8 mouse cellular contexts compared by ENCODE assay signal in the genomic region with DNA sequence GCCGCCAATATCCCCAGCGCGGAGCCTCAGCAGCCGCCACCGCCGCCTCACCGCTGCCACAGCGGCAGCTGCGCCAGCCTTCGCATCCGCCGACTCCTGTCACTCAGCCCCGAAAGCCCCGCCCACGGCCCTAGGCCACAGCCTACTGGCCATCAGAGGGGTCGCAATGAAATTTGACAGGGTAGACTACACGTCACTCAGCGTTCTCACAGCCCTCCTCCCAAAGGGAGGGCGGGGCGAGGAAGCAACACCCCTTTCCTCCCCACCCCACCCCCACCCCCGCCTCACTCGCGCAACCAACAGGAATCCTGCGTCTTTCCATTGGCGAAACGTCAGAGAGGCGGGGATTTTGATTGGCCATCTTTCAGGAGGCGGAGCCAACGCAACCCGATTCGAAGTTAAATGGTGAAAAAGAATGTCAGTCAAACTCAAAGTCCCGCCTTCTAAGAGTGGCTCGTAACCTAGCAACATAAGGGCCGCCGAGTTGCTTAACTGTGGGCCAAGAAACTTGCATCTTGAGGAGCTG. TPM values are rescaled to one million over a fixed set of nuclear protein-coding genes. Genes with fewer than 3 reads are reported as not detected.
DNase-seq lines count a peak whose midpoint lies in the region; ATAC-seq and TF ChIP-seq lines count a peak whose summit lies in the region.

A gene (minus strand): TSS at position 105 of the 526 bp plus-strand sequence.
A gene (plus strand): TSS at position 448 of the 526 bp plus-strand sequence.

- peak within 1 kb of the TSS; percentile 76 for H3K4me3 ChIP-seq in brown adipose tissue, adult 24 weeks (ENCODE audit: insufficient read depth, low read depth, low read length)
- peak within 1 kb of the TSS; percentile 91 for H3K4me3 ChIP-seq in heart, embryonic 15.5 days
- peak within 1 kb of the TSS; percentile 84 to 90 for H3K4me3 ChIP-seq in liver, embryonic 14.5 days (ENCODE audit: insufficient read depth in 1 of 2, low read depth in 2 of 2, low read length in 2 of 2)
- peak within 1 kb of the TSS; percentile 70 for H3K4me3 ChIP-seq in neural tube, embryonic 11.5 days (ENCODE audit: low read depth, low read length)
- H3K4me3 ChIP-seq in stomach, postnatal 0 days (ENCODE audit: low read depth, low read length), result peak within 1 kb of the TSS; percentile 87

- peak within 1 kb of the TSS; percentile 46 for H3K27ac ChIP-seq in brown adipose tissue, adult 24 weeks (replicated peaks; ENCODE audit: low read depth, low read length)
- peak within 1 kb of the TSS; percentile 81 for H3K27ac ChIP-seq in heart, embryonic 15.5 days
- peak within 1 kb of the TSS; percentile 97 for H3K27ac ChIP-seq in liver, embryonic 14.5 days
- peak within 1 kb of the TSS; percentile 58; the same call in 1 of the 2 replicates for H3K27ac ChIP-seq in neural tube, embryonic 11.5 days (ENCODE audit: low read depth, low read length)
- peak within 1 kb of the TSS; percentile 80 for H3K27ac ChIP-seq in stomach, postnatal 0 days (replicated peaks)

- peak within 1 kb of the TSS; percentile 86 for H3K9ac ChIP-seq in heart, embryonic 15.5 days
- peak within 1 kb of the TSS; percentile 96 for H3K9ac ChIP-seq in liver, embryonic 14.5 days (replicated peaks)
- H3K9ac ChIP-seq in neural tube, embryonic 11.5 days (ENCODE audit: low read length), result peak within 1 kb of the TSS; percentile 81
- H3K9ac ChIP-seq in stomach, postnatal 0 days (ENCODE audit: low read length), result peak within 1 kb of the TSS; percentile 85

- DNase-seq in CD4-positive, CD25-positive, alpha-beta regulatory T cell, adult 2 months (ENCODE audit: low read depth, low spot score), result peak; percentile 100
- peak; percentile 99 for DNase-seq in fibroblast of lung, adult 2 months (ENCODE audit: low read depth)
- peak; percentile 100 for DNase-seq in kidney, postnatal 25 days
- DNase-seq in liver, embryonic 14.5 days (ENCODE audit: low read depth in 3 of 3, low spot score in 3 of 3), result peak; percentile 98 to 99 (median 99)
- DNase-seq in neural tube, embryonic 11.5 days (ENCODE audit: low spot score), result peak; percentile 99
- peak; percentile 99 for DNase-seq in stomach, postnatal 0 days (ENCODE audit: low spot score)

- H3K4me2 ChIP-seq in heart, embryonic 15.5 days, result peak within 1 kb of the TSS; percentile 97
- peak within 1 kb of the TSS; percentile 95 for H3K4me2 ChIP-seq in liver, embryonic 14.5 days (ENCODE audit: low read depth)
- H3K4me2 ChIP-seq in neural tube, embryonic 11.5 days (ENCODE audit: low read depth), result peak within 1 kb of the TSS; percentile 82
- H3K4me2 ChIP-seq in stomach, postnatal 0 days (replicated peaks; ENCODE audit: low read depth), result peak within 1 kb of the TSS; percentile 94

- peaks cover 5% of the 10 kb centered on the region; the same call in 1 of the 2 replicates for H3K36me3 ChIP-seq in heart, embryonic 15.5 days
- peaks cover 16% of the 10 kb centered on the region for H3K36me3 ChIP-seq in liver, embryonic 14.5 days (replicated peaks; ENCODE audit: control insufficient read depth, insufficient read depth, low read depth)
- no peaks in the 10 kb centered on the region for H3K36me3 ChIP-seq in neural tube, embryonic 11.5 days (ENCODE audit: control insufficient read depth, insufficient read depth, low read length)
- peaks cover 12% of the 10 kb centered on the region; the same call in 1 of the 2 replicates for H3K36me3 ChIP-seq in stomach, postnatal 0 days (ENCODE audit: control insufficient read depth, insufficient read depth, low read length)

- H3K27me3 ChIP-seq in heart, embryonic 15.5 days, result no peaks in the 10 kb centered on the region
- H3K27me3 ChIP-seq in liver, embryonic 14.5 days (ENCODE audit: control insufficient read depth, insufficient read depth, low read length), result no peaks in the 10 kb centered on the region
- no peaks in the 10 kb centered on the region for H3K27me3 ChIP-seq in neural tube, embryonic 11.5 days (ENCODE audit: control insufficient read depth, insufficient read depth, low read length)
- H3K27me3 ChIP-seq in stomach, postnatal 0 days (ENCODE audit: control insufficient read depth, insufficient read depth, low read length), result no peaks in the 10 kb centered on the region

- ATAC-seq in heart, embryonic 15.5 days (replicated peaks; ENCODE audit: insufficient number of reproducible peaks, insufficient read depth, low FRiP score, low read depth), result peak; percentile 98
- peak; percentile 91 for ATAC-seq in liver, embryonic 14.5 days (ENCODE audit: insufficient read depth)
- ATAC-seq in neural tube, embryonic 11.5 days (ENCODE audit: insufficient read depth, low FRiP score, low TSS enrichment), result peak; percentile 98
- ATAC-seq in stomach, postnatal 0 days (ENCODE audit: low FRiP score, low TSS enrichment), result peak; percentile 97

- H3K4me1 ChIP-seq in brown adipose tissue, adult 24 weeks (ENCODE audit: control insufficient read depth, insufficient read depth, insufficient read length, low read length), result peaks cover 8% of the 10 kb centered on the region
- peaks cover 28% of the 10 kb centered on the region for H3K4me1 ChIP-seq in heart, embryonic 15.5 days (replicated peaks)
- H3K4me1 ChIP-seq in liver, embryonic 14.5 days (replicated peaks; ENCODE audit: control insufficient read depth in 2 of 2, insufficient read depth in 2 of 2, low read length in 1 of 2), result peaks cover 19 to 32% of the 10 kb centered on the region in 2 experiments
- H3K4me1 ChIP-seq in neural tube, embryonic 11.5 days (ENCODE audit: control insufficient read depth, insufficient read depth, low read length), result peaks cover 8% of the 10 kb centered on the region; the same call in 1 of the 2 replicates
- H3K4me1 ChIP-seq in stomach, postnatal 0 days (replicated peaks; ENCODE audit: control insufficient read depth, insufficient read depth), result peaks cover 2% of the 10 kb centered on the region; the same call in 1 of the 2 replicates

- under 1% methylated on average over 35 of the region's 35 CpGs for WGBS in heart, embryonic 15.5 days
- under 1% methylated on average over 35 of the region's 35 CpGs for WGBS in liver, embryonic 14.5 days (ENCODE audit: insufficient replicate concordance)
- under 1% methylated on average over 35 of the region's 35 CpGs for WGBS in neural tube, embryonic 11.5 days
- under 1% methylated on average over 34 of the region's 35 CpGs for WGBS in stomach, postnatal 0 days

- H3K9me3 ChIP-seq in heart, embryonic 15.5 days (replicated peaks), result no peaks in the 10 kb centered on the region
- peaks cover 3% of the 10 kb centered on the region for H3K9me3 ChIP-seq in liver, embryonic 14.5 days (ENCODE audit: control insufficient read depth, low read length)
- no peaks in the 10 kb centered on the region for H3K9me3 ChIP-seq in neural tube, embryonic 11.5 days (ENCODE audit: control insufficient read depth, low read length)
- no peaks in the 10 kb centered on the region for H3K9me3 ChIP-seq in stomach, postnatal 0 days (ENCODE audit: control insufficient read depth, low read length)

- peak; percentile 35 for TF ChIP-seq CTCF in liver, embryonic 14.5 days (IDR thresholded peaks at IDR 0.05; ENCODE audit: low read depth)
- peak; percentile 49 for TF ChIP-seq CTCF in stomach, postnatal 0 days (IDR thresholded peaks at IDR 0.05; ENCODE audit: low read depth)

- peak; percentile 50; the same call in 1 of the 2 replicates for TF ChIP-seq EP300 in liver, embryonic 14.5 days (IDR thresholded peaks at IDR 0.05; ENCODE audit: low read depth)
- TF ChIP-seq EP300 in stomach, postnatal 0 days (optimal IDR thresholded peaks at IDR 0.05), result no peak

RNA-seq across cellular contexts. Expression of the first gene that starts in this region (rescaled TPM):
- 28.6 and 39.1 TPM in 2 replicates for polyA plus RNA-seq in brown adipose tissue, adult 24 weeks (2012; ENCODE audit: insufficient read depth, insufficient read length, missing spikeins)
- polyA plus RNA-seq in heart, embryonic 15.5 days (2015; fragmentation: Nextera tagmentation; extraction: Ambion mirVana), result 12.4 and 16.8 TPM in 2 replicates
- 19.3 and 19.8 TPM in 2 replicates for polyA plus RNA-seq in liver, embryonic 14.5 days (2012; rRNA removed)
- polyA plus RNA-seq in liver, embryonic 14.5 days (2014; fragmentation: Nextera tagmentation; extraction: Ambion mirVana), result 17.8 and 18.2 TPM in 2 replicates
- 14.9 and 16.8 TPM in 2 replicates for polyA plus RNA-seq in neural tube, embryonic 11.5 days (2014; fragmentation: Nextera tagmentation; extraction: Ambion mirVana)
- 12.7 and 13.9 TPM in 2 replicates for polyA plus RNA-seq in stomach, postnatal 0 days (2015; fragmentation: Nextera tagmentation; extraction: Ambion mirVana)

RNA-seq across cellular contexts. Expression of the second gene that starts in this region (rescaled TPM):
- not detected in 2 replicates for polyA plus RNA-seq in brown adipose tissue, adult 24 weeks (2012; ENCODE audit: insufficient read depth, insufficient read length, missing spikeins)
- polyA plus RNA-seq in heart, embryonic 15.5 days (2015; fragmentation: Nextera tagmentation; extraction: Ambion mirVana), result 0.19 and 0.46 TPM in 2 replicates
- polyA plus RNA-seq in liver, embryonic 14.5 days (2012; rRNA removed), result 0.91 and 2.0 TPM in 2 replicates
- polyA plus RNA-seq in liver, embryonic 14.5 days (2014; fragmentation: Nextera tagmentation; extraction: Ambion mirVana), result 1.0 and 1.4 TPM in 2 replicates
- polyA plus RNA-seq in neural tube, embryonic 11.5 days (2014; fragmentation: Nextera tagmentation; extraction: Ambion mirVana), result 0.62 and 0.81 TPM in 2 replicates
- polyA plus RNA-seq in stomach, postnatal 0 days (2015; fragmentation: Nextera tagmentation; extraction: Ambion mirVana), result 0.25 and 0.36 TPM in 2 replicates

Comparison
In these comparisons a context has a peak if more than half of its experiments do, and no peak if none do; other contexts are left out.
1. Peak in every context shown above with its lines: DNase-seq, ATAC-seq, H3K4me3 ChIP-seq and H3K27ac ChIP-seq.
2. H3K27ac ChIP-seq: peak in every context shown above with its lines; median percentile 97 in liver, embryonic 14.5 days; 81 in heart, embryonic 15.5 days; 80 in stomach, postnatal 0 days; 58 in neural tube, embryonic 11.5 days; 46 in brown adipose tissue, adult 24 weeks.